Mouse (Mus musculus) adrenal gland, adult (tissue): Measurements from ENCODE around the gene Rgmb.
A peak's percentile ranks its signal among the peaks of the same experiment; 100 is the strongest.

Experiments
- DNase-seq, 2 experiments: peaks; one replicate each; pipeline ENCODE4 v3.0.0; 2022 to 2023; ENCODE audit warnings: low spot score in 1 of 2; ENCODE audit not compliant: inconsistent age in 2 of 2

Gene Rgmb

GRCm38 (mm10) chr17:15823215-15823614, 7.6 kb downstream of the Rgmb start:
- no peak for DNase-seq

GRCm38 (mm10) chr17:15822376-15822775, 8.5 kb downstream of the Rgmb start:
- DNase-seq, result no peak

GRCm38 (mm10) chr17:15821706-15822105, 9.1 kb downstream of the Rgmb start:
- no peak for DNase-seq

GRCm38 (mm10) chr17:15820761-15821160, 10.1 kb downstream of the Rgmb start:
- no peak for DNase-seq

- no peak for DNase-seq
Measured at GRCm38 (mm10) chr17:15820146-15820545, 10.7 kb downstream of the Rgmb start.

GRCm38 (mm10) chr17:15818372-15818771, 12.5 kb downstream of the Rgmb start:
- DNase-seq, result no peak

- no peak for DNase-seq
Measured at GRCm38 (mm10) chr17:15817634-15818033, 13.2 kb downstream of the Rgmb start.

GRCm38 (mm10) chr17:15817096-15817450, 13.8 kb downstream of the Rgmb start:
- no peak for DNase-seq

- DNase-seq, result no peak
Measured at GRCm38 (mm10) chr17:15816379-15817095, 14.3 kb downstream of the Rgmb start.

GRCm38 (mm10) chr17:15815312-15816018, 15.4 kb downstream of the Rgmb start:
- DNase-seq, result no peak

- DNase-seq, result no peak
Measured at GRCm38 (mm10) chr17:15813658-15814212, 17.1 kb downstream of the Rgmb start.

- DNase-seq, result no peak
Measured at GRCm38 (mm10) chr17:15812136-15812778, 18.6 kb downstream of the Rgmb start.

- DNase-seq, result peak in 1 of 2 experiments; percentile 27
Measured at GRCm38 (mm10) chr17:15809949-15810348, 20.9 kb downstream of the Rgmb start.

- peak in 1 of 2 experiments; percentile 30 for DNase-seq
Measured at GRCm38 (mm10) chr17:15808468-15809374, 22.1 kb downstream of the Rgmb start.

- DNase-seq, result no peak
Measured at GRCm38 (mm10) chr17:15808015-15808414, 22.8 kb downstream of the Rgmb start.

GRCm38 (mm10) chr17:15807295-15807984, 23.4 kb downstream of the Rgmb start:
- no peak for DNase-seq

- peak in 1 of 2 experiments; percentile 69 for DNase-seq
Measured at GRCm38 (mm10) chr17:15804008-15804812, 26.6 kb downstream of the Rgmb start.

GRCm38 (mm10) chr17:15799195-15799793, 31.5 kb downstream of the Rgmb start:
- DNase-seq, result no peak

GRCm38 (mm10) chr17:15790716-15791115, 40.1 kb downstream of the Rgmb start:
- DNase-seq, result no peak
